Mouse (Mus musculus) megakaryocyte-erythroid progenitor cell, adult 5-6 weeks (primary cell): ENCODE data around the gene Mad2l1bp. TPM values are rescaled to one million over a fixed set of nuclear protein-coding genes. Genes with fewer than 3 reads are reported as not detected.
A peak's percentile ranks its signal among the peaks of the same experiment; 100 is the strongest.

ENCODE experiments used
- ATAC-seq: replicated peaks from 2 replicates; pipeline ENCODE4 v1.8.0; 2016; ENCODE audit warnings: mild to moderate bottlenecking, inconsistent platforms; ENCODE audit not compliant: severe bottlenecking, poor library complexity, low FRiP score, low TSS enrichment
- total RNA-seq, 2 experiments: library from RNA; stranded (forward) in 1 of 2; stranded (reverse) in 1 of 2; fragments of 200-1000, 215-1000 nt in 1 of 2; fragments of >200 nt in 1 of 2; fragmentation: Nextera tagmentation in 1 of 2; gene quantifications; 2 replicates each; pipeline ENCODE4 v1.2.3; 2014 to 2017

The Mad2l1bp gene
- total RNA-seq, 2 experiments from 2014 or later, result 9.7 to 15.4 TPM

- ATAC-seq, result peak; percentile 58; the same call in 1 of the 2 replicates
Observed at GRCm38 (mm10) chr17:46116881-46117280, 36.5 kb downstream of the Mad2l1bp start.

DNA sequence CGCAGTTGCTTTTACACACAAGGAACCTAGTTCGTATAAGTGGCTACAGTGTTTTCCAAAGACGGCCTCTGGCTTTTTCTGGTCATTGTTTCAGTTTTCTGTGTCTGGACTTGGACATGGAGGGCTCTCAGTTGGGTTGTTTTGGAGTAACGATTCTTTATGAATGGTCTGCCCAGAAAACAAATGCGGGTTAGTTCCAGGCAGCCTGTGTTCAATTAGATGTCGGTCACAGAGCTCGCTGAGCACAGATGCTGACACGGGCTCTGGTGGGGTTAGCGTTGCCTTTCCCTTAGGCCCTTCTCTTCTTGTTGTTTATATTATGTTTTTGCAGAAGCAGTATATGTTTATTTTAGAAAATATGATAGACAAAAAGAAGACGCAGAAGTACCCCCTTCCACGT is 37.2 kb downstream of the Mad2l1bp start:
- no peak for ATAC-seq

GRCm38 (mm10) chr17:46115489-46115888 is 37.9 kb downstream of the Mad2l1bp start:
- ATAC-seq, result no peak

DNA sequence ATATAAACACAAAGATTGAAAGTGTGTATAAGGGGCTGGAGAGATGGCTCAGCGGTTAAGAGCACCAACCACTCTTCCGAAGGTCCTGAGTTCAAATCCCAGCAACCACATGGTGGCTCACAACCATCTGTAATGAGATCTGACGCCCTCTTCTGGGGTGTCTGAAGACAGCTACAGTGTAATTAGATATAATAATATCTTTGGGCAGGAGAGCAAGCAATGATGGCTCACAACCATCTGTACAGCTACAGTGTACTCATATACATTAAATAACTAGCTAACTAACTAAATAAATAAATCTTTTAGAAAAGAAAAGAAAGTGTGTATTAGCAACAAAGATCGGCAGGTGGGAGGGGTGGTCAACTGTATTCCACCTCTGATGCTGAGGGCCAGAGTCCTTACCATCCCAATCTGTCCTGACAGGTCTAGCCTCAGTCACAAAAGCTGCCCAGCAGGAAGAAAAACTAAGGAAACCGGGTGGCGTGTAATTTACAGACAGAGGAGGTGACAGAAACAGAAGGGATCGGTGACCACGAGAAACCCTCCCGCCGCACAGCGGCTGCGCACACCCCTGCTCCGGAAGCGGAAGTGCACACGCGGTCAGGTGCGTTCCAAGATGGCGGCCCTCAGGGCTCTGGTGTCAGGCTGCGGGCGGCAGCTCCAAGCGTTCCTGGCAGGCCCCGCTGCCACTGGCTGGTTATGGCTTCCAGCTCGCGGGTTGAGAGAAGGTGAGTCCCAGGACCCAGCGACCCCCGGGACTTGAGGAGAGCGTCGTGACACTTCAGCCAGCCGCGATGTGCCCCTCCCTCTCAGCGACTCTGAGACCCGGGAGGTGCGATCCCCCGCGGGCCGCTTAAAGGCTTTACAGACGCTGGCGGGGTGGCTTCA is 42.7 kb downstream of the Mad2l1bp start, which contains the start of gene Mrps18a:
Gene Mrps18a (plus strand): TSS at position 585 of the 888 bp plus-strand sequence.
- ATAC-seq, result peak; percentile 98

GRCm38 (mm10) chr17:46108286-46108685 is 45.1 kb downstream of the Mad2l1bp start:
- no peak for ATAC-seq

GRCm38 (mm10) chr17:46104487-46104886 is 48.9 kb downstream of the Mad2l1bp start:
- no peak for ATAC-seq

GRCm38 (mm10) chr17:46102608-46103159 is 50.7 kb downstream of the Mad2l1bp start:
- ATAC-seq, result no peak

DNA sequence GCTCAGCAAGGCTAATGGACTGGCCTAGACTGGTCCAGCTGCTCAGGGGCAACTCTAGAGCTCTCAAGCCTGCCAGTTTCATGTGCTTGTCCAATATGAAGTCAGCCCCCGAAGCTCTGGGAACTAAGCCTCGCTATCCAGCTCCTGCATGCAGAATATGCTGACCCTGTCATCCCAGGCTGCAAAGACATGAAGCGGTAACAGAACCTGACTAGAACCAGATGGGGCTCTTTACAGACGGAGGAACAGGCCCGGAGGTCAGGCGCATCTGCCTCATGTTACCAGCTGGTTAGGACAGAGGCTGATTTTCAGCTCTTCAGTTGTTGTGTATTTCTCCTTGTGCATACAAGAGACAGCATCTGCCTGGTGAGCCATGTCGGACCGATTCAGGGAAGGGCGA is 51.4 kb downstream of the Mad2l1bp start:
- no peak for ATAC-seq

DNA sequence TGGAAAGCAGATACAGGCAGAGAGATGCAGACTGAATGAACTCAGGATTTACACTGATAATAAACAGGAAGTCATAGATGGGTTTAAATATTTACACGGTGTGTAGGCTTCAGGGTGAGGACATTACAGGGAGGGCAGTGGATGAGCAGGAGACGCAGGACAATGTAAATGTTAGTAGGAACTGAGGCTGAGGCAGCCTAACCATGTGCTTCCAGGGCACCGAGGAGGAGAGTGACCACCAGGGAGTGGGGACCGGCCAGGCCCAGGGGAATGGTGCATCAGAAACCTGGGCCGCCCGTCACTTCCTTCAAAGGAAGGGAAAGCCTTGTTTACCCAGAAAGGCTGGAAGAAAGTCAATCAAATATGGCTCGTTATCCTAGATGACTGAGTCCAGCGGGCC is 54.8 kb downstream of the Mad2l1bp start:
- no peak for ATAC-seq

Other genes with a start within 250 kb of the Mad2l1bp start
- 8.8 and 12.5 TPM in 2 replicates for gene Vegfa, start 121.2 kb downstream of the Mad2l1bp start, total RNA-seq (2014; fragmentation: Nextera tagmentation)
- 15.2 and 17.2 TPM in 2 replicates for gene Vegfa, start 121.2 kb downstream of the Mad2l1bp start, total RNA-seq (2017)
- 67.8 and 89.9 TPM in 2 replicates for gene Mrps18a, start 42.6 kb downstream of the Mad2l1bp start, total RNA-seq (2014; fragmentation: Nextera tagmentation)
- gene Mrps18a, start 42.6 kb downstream of the Mad2l1bp start, total RNA-seq (2017), result 39.1 and 50.0 TPM in 2 replicates
- gene Rsph9, start 9.3 kb downstream of the Mad2l1bp start, total RNA-seq (2014; fragmentation: Nextera tagmentation), result 4.3 TPM in 1 of 2 replicates, not detected in the other
- not detected in 2 replicates for gene Rsph9, start 9.3 kb downstream of the Mad2l1bp start, total RNA-seq (2017)
- gene Gtpbp2, start 7.5 kb upstream of the Mad2l1bp start, total RNA-seq (2014; fragmentation: Nextera tagmentation), result 47.9 and 52.5 TPM in 2 replicates
- 23.7 and 24.6 TPM in 2 replicates for gene Gtpbp2, start 7.5 kb upstream of the Mad2l1bp start, total RNA-seq (2017)
- gene Polh, start 49.1 kb upstream of the Mad2l1bp start, total RNA-seq (2014; fragmentation: Nextera tagmentation), result 19.9 and 27.9 TPM in 2 replicates
- 22.5 and 30.3 TPM in 2 replicates for gene Polh, start 49.1 kb upstream of the Mad2l1bp start, total RNA-seq (2017)
- gene Xpo5, start 49.2 kb upstream of the Mad2l1bp start, total RNA-seq (2014; fragmentation: Nextera tagmentation), result 58.7 and 74.9 TPM in 2 replicates
- gene Xpo5, start 49.2 kb upstream of the Mad2l1bp start, total RNA-seq (2017), result 74.0 and 81.7 TPM in 2 replicates
- gene Polr1c, start 94.5 kb upstream of the Mad2l1bp start, total RNA-seq (2014; fragmentation: Nextera tagmentation), result 82.6 and 131 TPM in 2 replicates
- 54.1 and 89.4 TPM in 2 replicates for gene Polr1c, start 94.5 kb upstream of the Mad2l1bp start, total RNA-seq (2017)
- 65.9 and 69.9 TPM in 2 replicates for gene Yipf3, start 94.5 kb upstream of the Mad2l1bp start, total RNA-seq (2014; fragmentation: Nextera tagmentation)
- gene Yipf3, start 94.5 kb upstream of the Mad2l1bp start, total RNA-seq (2017), result 32.9 and 38.5 TPM in 2 replicates
- gene Lrrc73, start 100.0 kb upstream of the Mad2l1bp start, total RNA-seq (2014; fragmentation: Nextera tagmentation), result 0.66 and 2.7 TPM in 2 replicates
- gene Lrrc73, start 100.0 kb upstream of the Mad2l1bp start, total RNA-seq (2017), result 0.38 TPM in 1 of 2 replicates, not detected in the other
- gene Tjap1, start 129.5 kb upstream of the Mad2l1bp start, total RNA-seq (2014; fragmentation: Nextera tagmentation), result 20.1 and 24.5 TPM in 2 replicates
- 15.8 and 18.5 TPM in 2 replicates for gene Tjap1, start 129.5 kb upstream of the Mad2l1bp start, total RNA-seq (2017)
- gene Dlk2, start 143.9 kb upstream of the Mad2l1bp start, total RNA-seq (2014; fragmentation: Nextera tagmentation), result not detected in 2 replicates
- not detected in 2 replicates for gene Dlk2, start 143.9 kb upstream of the Mad2l1bp start, total RNA-seq (2017)
- 5.8 and 7.0 TPM in 2 replicates for gene Abcc10, start 174.8 kb upstream of the Mad2l1bp start, total RNA-seq (2014; fragmentation: Nextera tagmentation)
- 1.6 and 8.7 TPM in 2 replicates for gene Abcc10, start 174.8 kb upstream of the Mad2l1bp start, total RNA-seq (2017)
- 14.3 and 22.2 TPM in 2 replicates for gene Zfp318, start 230.2 kb upstream of the Mad2l1bp start, total RNA-seq (2014; fragmentation: Nextera tagmentation)
- 17.3 and 41.5 TPM in 2 replicates for gene Zfp318, start 230.2 kb upstream of the Mad2l1bp start, total RNA-seq (2017)